Mouse (Mus musculus): ENCODE measurements around the gene Ubtd2. TPM values are rescaled to one million over a fixed set of nuclear protein-coding genes. Genes with fewer than 3 reads are reported as not detected.

Gene Ubtd2
- 10 to 100 TPM; 46.9 to 54.9 TPM for total RNA-seq (2021)

GRCm38 (mm10) chr11:32454800-32455506, at the start of gene Ubtd2:
Gene Ubtd2, plus strand, starts transcription at chr11:32455370.
- intact Hi-C loops (cut with DNase I) = loop anchor here (5.0 kb wide), 3 partner anchors 42 to 242 kb away; no protein-coding TSS in a partner anchor

GRCm38 (mm10) chr11:32407863-32408262, 47.3 kb upstream of the Ubtd2 start:
- no peak for DNase-seq (ENCODE audit: extremely low spot score in 1 of 2, low spot score in 2 of 2)
- intact Hi-C loops (cut with DNase I) = no loop called here

More at GRCm38 (mm10) chr11:32454800-32455506, at the start of gene Ubtd2:
- DNase-seq (ENCODE audit: extremely low spot score in 1 of 2, low spot score in 2 of 2) = peak; percentile 93 to 98

GRCm38 (mm10) chr11:32409052-32409451, 46.1 kb upstream of the Ubtd2 start:
- DNase-seq (ENCODE audit: extremely low spot score in 1 of 2, low spot score in 2 of 2) = no peak
- intact Hi-C loops (cut with DNase I) = no loop called here

- intact Hi-C loops (cut with DNase I) = no loop called here
- DNase-seq (ENCODE audit: extremely low spot score in 1 of 2, low spot score in 2 of 2) = no peak
These were observed 45.2 kb upstream of the Ubtd2 start for GRCm38 (mm10) chr11:32409823-32410562.

- intact Hi-C loops (cut with DNase I) = no loop called here
- DNase-seq (ENCODE audit: extremely low spot score in 1 of 2, low spot score in 2 of 2) = no peak
These were observed 35.2 kb upstream of the Ubtd2 start for GRCm38 (mm10) chr11:32420001-32420400.

GRCm38 (mm10) chr11:32423311-32423710, 31.9 kb upstream of the Ubtd2 start:
- intact Hi-C loops (cut with DNase I) = no loop called here
- peak in 1 of 2 experiments; percentile 61 for DNase-seq (ENCODE audit: extremely low spot score in 1 of 2, low spot score in 2 of 2)

- intact Hi-C loops (cut with DNase I) = no loop called here
- DNase-seq (ENCODE audit: extremely low spot score in 1 of 2, low spot score in 2 of 2) = no peak
These were observed 30.6 kb upstream of the Ubtd2 start for GRCm38 (mm10) chr11:32424600-32424999.

GRCm38 (mm10) chr11:32425043-32425658, 30.0 kb upstream of the Ubtd2 start:
- DNase-seq (ENCODE audit: extremely low spot score in 1 of 2, low spot score in 2 of 2) = no peak
- intact Hi-C loops (cut with DNase I) = no loop called here

- intact Hi-C loops (cut with DNase I) = no loop called here
- DNase-seq (ENCODE audit: extremely low spot score in 1 of 2, low spot score in 2 of 2) = no peak
These were observed 27.6 kb upstream of the Ubtd2 start for GRCm38 (mm10) chr11:32427537-32427936.

GRCm38 (mm10) chr11:32435410-32436060, 19.6 kb upstream of the Ubtd2 start:
- intact Hi-C loops (cut with DNase I) = no loop called here
- DNase-seq (ENCODE audit: extremely low spot score in 1 of 2, low spot score in 2 of 2) = peak in 1 of 2 experiments; percentile 61

- DNase-seq (ENCODE audit: extremely low spot score in 1 of 2, low spot score in 2 of 2) = no peak
- intact Hi-C loops (cut with DNase I) = no loop called here
These were observed 12.6 kb upstream of the Ubtd2 start for GRCm38 (mm10) chr11:32442576-32442975.

- intact Hi-C loops (cut with DNase I) = no loop called here
- DNase-seq (ENCODE audit: extremely low spot score in 1 of 2, low spot score in 2 of 2) = no peak
These were observed 10.9 kb upstream of the Ubtd2 start for GRCm38 (mm10) chr11:32444266-32444665.

- DNase-seq (ENCODE audit: extremely low spot score in 1 of 2, low spot score in 2 of 2) = no peak
- intact Hi-C loops (cut with DNase I) = no loop called here
These were observed 10.0 kb upstream of the Ubtd2 start for GRCm38 (mm10) chr11:32445135-32445534.

GRCm38 (mm10) chr11:32445637-32446226, 9.4 kb upstream of the Ubtd2 start:
- no peak for DNase-seq (ENCODE audit: extremely low spot score in 1 of 2, low spot score in 2 of 2)
- intact Hi-C loops (cut with DNase I) = no loop called here

GRCm38 (mm10) chr11:32450216-32450615, 5.0 kb upstream of the Ubtd2 start:
- intact Hi-C loops (cut with DNase I) = loop anchor here (5.0 kb wide), 2 partner anchors 108 to 247 kb away; no protein-coding TSS in a partner anchor
- peak; percentile 50 to 52 for DNase-seq (ENCODE audit: extremely low spot score in 1 of 2, low spot score in 2 of 2)

- intact Hi-C loops (cut with DNase I) = loop anchor here (5.0 kb wide), 2 partner anchors 109 to 246 kb away; no protein-coding TSS in a partner anchor
- DNase-seq (ENCODE audit: extremely low spot score in 1 of 2, low spot score in 2 of 2) = no peak
These were observed 3.9 kb upstream of the Ubtd2 start for GRCm38 (mm10) chr11:32451306-32451705.

- intact Hi-C loops (cut with DNase I) = loop anchor here (5.0 kb wide), 2 partner anchors 110 to 245 kb away; no protein-coding TSS in a partner anchor
- DNase-seq (ENCODE audit: extremely low spot score in 1 of 2, low spot score in 2 of 2) = no peak
These were observed 2.4 kb upstream of the Ubtd2 start for GRCm38 (mm10) chr11:32452745-32453144.

- intact Hi-C loops (cut with DNase I) = loop anchor here (5.0 kb wide), 2 partner anchors 111 to 244 kb away; no protein-coding TSS in a partner anchor
- peak in 1 of 2 experiments; percentile 41 for DNase-seq (ENCODE audit: extremely low spot score in 1 of 2, low spot score in 2 of 2)
These were observed 1.7 kb upstream of the Ubtd2 start for GRCm38 (mm10) chr11:32453353-32453915.
